Mouse (Mus musculus) kidney, postnatal 0 days (tissue): ENCODE data around the gene Necab2. TPM values are rescaled to one million over a fixed set of nuclear protein-coding genes. Genes with fewer than 3 reads are reported as not detected.

ENCODE experiments used
- ATAC-seq: fragments of 200-750 bp; cut with Nextera tagmentation; replicated peaks from 2 replicates; pipeline ENCODE4 v1.8.0; 2017; ENCODE audit warnings: low read depth, moderate number of reproducible peaks, moderate TSS enrichment, moderate library complexity; ENCODE audit not compliant: low FRiP score
- DNase-seq: peaks from one replicate; pipeline ENCODE4 v3.0.0-alpha.2; 2016; ENCODE audit warnings: low spot score
- H3K27ac ChIP-seq: fragments of 300-500 bp; sonication (generic); 2 replicates; pipeline ENCODE4 v1.5.1; 2014; ENCODE audit warnings: mild to moderate bottlenecking
- H3K27me3 ChIP-seq: fragments of 300-500 bp; sonication (generic); 2 replicates; pipeline ENCODE4 v1.6.1; 2014; ENCODE audit warnings: low read length, mixed read lengths; ENCODE audit not compliant: insufficient read depth
- H3K36me3 ChIP-seq: fragments of 300-500 bp; sonication (generic); 2 replicates; pipeline ENCODE4 v1.6.1; 2014; ENCODE audit warnings: low read length, mixed read lengths; ENCODE audit not compliant: insufficient read depth
- H3K4me1 ChIP-seq: fragments of 300-500 bp; sonication (generic); replicated peaks from 2 replicates; pipeline ENCODE4 v1.6.1; 2014; ENCODE audit warnings: antibody characterized with exemption, low read length, mixed read lengths; ENCODE audit not compliant: insufficient read depth
- H3K4me2 ChIP-seq: fragments of 300-500 bp; sonication (generic); 2 replicates; pipeline ENCODE4 v1.6.1; 2014; ENCODE audit warnings: mild to moderate bottlenecking, low read length, moderate library complexity, mixed read lengths
- H3K4me3 ChIP-seq: fragments of 300-500 bp; sonication (generic); replicated peaks from 2 replicates; pipeline ENCODE4 v1.5.1; 2014; ENCODE audit warnings: low read depth, low read length
- H3K9ac ChIP-seq: fragments of 300-500 bp; sonication (generic); 2 replicates; pipeline ENCODE4 v1.6.1; 2014; ENCODE audit warnings: low read depth, low read length
- H3K9me3 ChIP-seq: fragments of 300-500 bp; sonication (generic); replicated peaks from 2 replicates; pipeline ENCODE4 v1.6.1; 2016; ENCODE audit warnings: low read length, inconsistent platforms, mixed read lengths
- CTCF ChIP-seq: IDR thresholded peaks from 2 replicates; pipeline ENCODE4 v1.5.1; 2016; ENCODE audit warnings: antibody characterized with exemption, low read depth, mild to moderate bottlenecking, moderate library complexity
- WGBS: fragments of 180-500 bp; shearing (Covaris S2); extraction: QIAGEN DNeasy Blood & Tissue Kit; methylation state at CpG from one replicate; pipeline ENCODE4 v1.1.7; 2014; 5-methylcytosine and 5-hydroxymethylcytosine counted together
- polyA plus RNA-seq: library from polyadenylated mRNA; unstranded; fragments of >200 nt; fragmentation: Nextera tagmentation; extraction: Ambion mirVana; gene quantifications from 2 replicates; pipeline ENCODE4 v1.2.1, GENCODE M21; 2015

Necab2 gene
- polyA plus RNA-seq, 1 experiment from 2014 or later: 0.61 TPM

- H3K4me3 ChIP-seq: no peak overlapping the region
- 67% methylated on average over 6 of the region's 6 CpGs for WGBS
- H3K36me3 ChIP-seq: no peaks in the 10 kb centered on the region
- ATAC-seq (no peak), DNase-seq (no peak)
- no peaks in the 10 kb centered on the region for H3K27me3 ChIP-seq
- no peak for TF ChIP-seq CTCF
- no peak overlapping the region for H3K4me2 ChIP-seq
- H3K9ac ChIP-seq: no peak overlapping the region
- H3K9me3 ChIP-seq: no peaks in the 10 kb centered on the region
- H3K27ac ChIP-seq: peak overlapping the region; percentile 63
- H3K4me1 ChIP-seq: peaks cover 32% of the 10 kb centered on the region
These were observed 20.3 kb upstream of the Necab2 start for GRCm38 (mm10) chr8:119426069-119426735.

GRCm38 (mm10) chr8:119427634-119428349, 18.7 kb upstream of the Necab2 start:
- no peak overlapping the region for H3K9ac ChIP-seq
- 74% methylated on average over 12 of the region's 12 CpGs for WGBS
- no peak for TF ChIP-seq CTCF
- no peak for DNase-seq
- H3K27me3 ChIP-seq: no peaks in the 10 kb centered on the region
- no peak overlapping the region for H3K27ac ChIP-seq
- H3K36me3 ChIP-seq: no peaks in the 10 kb centered on the region
- H3K4me2 ChIP-seq: no peak overlapping the region
- ATAC-seq: no peak
- H3K4me1 ChIP-seq: peaks cover 26% of the 10 kb centered on the region
- H3K4me3 ChIP-seq: no peak overlapping the region
- no peaks in the 10 kb centered on the region for H3K9me3 ChIP-seq

- 35% methylated on average over 7 of the region's 7 CpGs for WGBS
- ATAC-seq (no peak), DNase-seq (no peak)
- TF ChIP-seq CTCF: no peak
- Histone ChIP-seq H3K9ac (no peak overlapping the region), H3K4me3 (no peak overlapping the region), H3K4me1 (peaks cover 24% of the 10 kb centered on the region), H3K9me3 (no peaks in the 10 kb centered on the region), H3K36me3 (no peaks in the 10 kb centered on the region), H3K27ac (0 out of 2 replicates have a peak overlapping the region, but pooled peaks have one; percentile 6), H3K27me3 (no peaks in the 10 kb centered on the region), H3K4me2 (no peak overlapping the region)
These were observed 18.2 kb upstream of the Necab2 start for GRCm38 (mm10) chr8:119428350-119428740.

GRCm38 (mm10) chr8:119428766-119429327, 17.7 kb upstream of the Necab2 start:
- H3K4me2 ChIP-seq: no peak overlapping the region
- 0 out of 2 replicates have a peak overlapping the region, but pooled peaks have one; percentile 23 for H3K9ac ChIP-seq
- H3K27ac ChIP-seq: 0 out of 2 replicates have a peak overlapping the region, but pooled peaks have one; percentile 13
- H3K27me3 ChIP-seq: no peaks in the 10 kb centered on the region
- H3K9me3 ChIP-seq: no peaks in the 10 kb centered on the region
- H3K4me1 ChIP-seq: peaks cover 20% of the 10 kb centered on the region
- TF ChIP-seq CTCF: no peak
- H3K4me3 ChIP-seq: no peak overlapping the region
- ATAC-seq: no peak
- H3K36me3 ChIP-seq: no peaks in the 10 kb centered on the region
- no peak for DNase-seq
- 60% methylated on average over 5 of the region's 5 CpGs for WGBS

- no peaks in the 10 kb centered on the region for H3K36me3 ChIP-seq
- H3K4me2 ChIP-seq: no peak overlapping the region
- DNase-seq: no peak
- H3K4me1 ChIP-seq: peaks cover 17% of the 10 kb centered on the region
- ATAC-seq: no peak
- no peak for TF ChIP-seq CTCF
- H3K27ac ChIP-seq: 0 out of 2 replicates have a peak overlapping the region, but pooled peaks have one; percentile 13
- H3K4me3 ChIP-seq: no peak overlapping the region
- H3K9me3 ChIP-seq: no peaks in the 10 kb centered on the region
- 62% methylated on average over 3 of the region's 3 CpGs for WGBS
- no peak overlapping the region for H3K9ac ChIP-seq
- no peaks in the 10 kb centered on the region for H3K27me3 ChIP-seq
These were observed 17.0 kb upstream of the Necab2 start for GRCm38 (mm10) chr8:119429552-119429951.

- Histone ChIP-seq H3K27ac (no peak overlapping the region), H3K9ac (no peak overlapping the region), H3K27me3 (no peaks in the 10 kb centered on the region), H3K4me3 (no peak overlapping the region), H3K9me3 (no peaks in the 10 kb centered on the region), H3K4me2 (no peak overlapping the region), H3K36me3 (no peaks in the 10 kb centered on the region), H3K4me1 (peaks cover 17% of the 10 kb centered on the region)
- ATAC-seq: no peak
- no peak for TF ChIP-seq CTCF
- WGBS: 54% methylated on average over 8 of the region's 8 CpGs
- DNase-seq: no peak
These were observed 16.3 kb upstream of the Necab2 start for GRCm38 (mm10) chr8:119430250-119430649.
